Mouse (Mus musculus) liver, adult 10 weeks (tissue): ENCODE measurements around the gene Kcnj13. TPM values are rescaled to one million over a fixed set of nuclear protein-coding genes. Genes with fewer than 3 reads are reported as not detected.

ENCODE experiments used
- polyA plus RNA-seq: library from polyadenylated mRNA; stranded (reverse); fragments of 350-450 nt; fragmentation: Illumina TruSeq; extraction: RNeasy Lipid Tissue Mini Kit (QIAGEN cat#74804); gene quantifications from one replicate; pipeline ENCODE4 v1.2.3, GENCODE M21; 2014; ENCODE audit warnings: low read depth, low replicate concordance

Gene Kcnj13
- not detected for polyA plus RNA-seq

GRCm38 (mm10) chr1:87394594-87394993 is at the start of gene Kcnj13:
TSS of gene Kcnj13 (minus strand) at chr1:87394729.

Other genes starting within 250 kb of the Kcnj13 start
- not detected for gene Ecel1, start 238.2 kb downstream of the Kcnj13 start, polyA plus RNA-seq
- not detected for gene Prss56, start 211.4 kb downstream of the Kcnj13 start, polyA plus RNA-seq
- not detected for gene Chrnd, start 204.1 kb downstream of the Kcnj13 start, polyA plus RNA-seq
- not detected for gene Chrng, start 190.1 kb downstream of the Kcnj13 start, polyA plus RNA-seq
- 19.3 TPM for gene Eif4e2, start 180.8 kb downstream of the Kcnj13 start, polyA plus RNA-seq
- 0.82 TPM for gene Efhd1, start 130.4 kb downstream of the Kcnj13 start, polyA plus RNA-seq
- gene Gigyf2, start 67.7 kb downstream of the Kcnj13 start, polyA plus RNA-seq: 33.4 TPM
- not detected for gene Snorc, start 75.5 kb upstream of the Kcnj13 start, polyA plus RNA-seq
- 0.37 TPM for gene Neu2, start 115.2 kb upstream of the Kcnj13 start, polyA plus RNA-seq
- gene Ngef, start 179.1 kb upstream of the Kcnj13 start, polyA plus RNA-seq: 2.2 TPM
- 2.2 TPM for gene Inpp5d, start 225.6 kb upstream of the Kcnj13 start, polyA plus RNA-seq